ENCODE assay signal across 10 mouse cellular contexts in the genomic region with DNA sequence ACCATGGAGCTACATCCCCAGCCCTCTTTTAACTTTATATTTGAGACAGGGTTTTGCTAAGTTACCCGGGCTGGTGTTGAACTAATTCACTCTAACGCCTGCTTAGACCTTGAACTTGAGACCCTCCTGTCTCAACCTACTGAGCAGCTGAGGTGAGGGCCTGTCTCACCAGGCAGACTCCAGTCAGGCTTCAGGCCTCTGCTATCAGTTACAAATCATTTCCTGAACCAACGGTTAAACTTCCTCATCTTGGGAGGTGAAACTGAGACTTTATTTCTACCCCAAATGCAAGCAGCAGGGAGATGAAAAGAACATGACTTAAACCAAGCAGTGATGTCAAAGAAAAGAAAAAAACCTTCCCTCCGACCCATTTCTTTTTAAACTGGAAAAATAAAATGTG.
DNase-seq lines count a peak whose midpoint lies in the region; ATAC-seq and TF ChIP-seq lines count a peak whose summit lies in the region.
"Had no signal": no experiment of that assay in that cellular context is flagged by ENCODE, and none has a peak within 500 bp of the region (broad histone marks: within the 10 kb centered on the region; RNA-seq: fewer than 3 reads in every experiment).

No protein-coding gene starts in this region.

- H3K36me3 ChIP-seq in forebrain, embryonic 10.5 days (replicated peaks): peaks cover 18% of the 10 kb centered on the region
- H3K36me3 ChIP-seq in forebrain, embryonic 11.5 days (ENCODE audit: control insufficient read depth, insufficient read depth, low read length): no peaks in the 10 kb centered on the region
- H3K36me3 ChIP-seq in kidney, postnatal 0 days (ENCODE audit: insufficient read depth, low read length): no peaks in the 10 kb centered on the region
- no peaks in the 10 kb centered on the region for H3K36me3 ChIP-seq in intestine, embryonic 15.5 days

- H3K9ac ChIP-seq in forebrain, embryonic 11.5 days (ENCODE audit: low read length): no peak overlapping the region
- no peak overlapping the region for H3K9ac ChIP-seq in kidney, postnatal 0 days (ENCODE audit: low read depth, low read length)
- no peak overlapping the region for H3K9ac ChIP-seq in intestine, embryonic 15.5 days

- no peak overlapping the region for H3K4me3 ChIP-seq in forebrain, embryonic 10.5 days
- no peak overlapping the region for H3K4me3 ChIP-seq in forebrain, embryonic 11.5 days (ENCODE audit: low read depth, low read length)
- H3K4me3 ChIP-seq in kidney, postnatal 0 days (replicated peaks; ENCODE audit: low read depth, low read length): no peak overlapping the region
- no peak overlapping the region for H3K4me3 ChIP-seq in intestine, embryonic 15.5 days (replicated peaks)
- H3K4me3 ChIP-seq: erythroblast, embryonic 14.5 days had no signal

- ATAC-seq in forebrain, embryonic 11.5 days (replicated peaks; ENCODE audit: low FRiP score): no peak
- ATAC-seq in kidney, postnatal 0 days (replicated peaks; ENCODE audit: low FRiP score, low read depth): no peak
- ATAC-seq in intestine, embryonic 15.5 days: no peak
- ATAC-seq in neutrophil, adult 5-6 weeks (ENCODE audit: extremely low read depth, insufficient number of reproducible peaks, low FRiP score, poor library complexity, severe bottlenecking): peak; percentile 52; the same call in 1 of the 2 replicates
- ATAC-seq: Patski had no signal

- H3K4me1 ChIP-seq in forebrain, embryonic 10.5 days: peaks cover 54% of the 10 kb centered on the region
- peaks cover 21% of the 10 kb centered on the region for H3K4me1 ChIP-seq in forebrain, embryonic 11.5 days (replicated peaks; ENCODE audit: control insufficient read depth, insufficient read depth, low read length)
- no peaks in the 10 kb centered on the region for H3K4me1 ChIP-seq in kidney, postnatal 0 days (replicated peaks; ENCODE audit: insufficient read depth, low read length)
- peaks cover 14% of the 10 kb centered on the region; the same call in 1 of the 2 replicates for H3K4me1 ChIP-seq in intestine, embryonic 15.5 days (replicated peaks)

- peaks cover 7% of the 10 kb centered on the region; the same call in 1 of the 2 replicates for H3K9me3 ChIP-seq in forebrain, embryonic 10.5 days
- H3K9me3 ChIP-seq in forebrain, embryonic 11.5 days (ENCODE audit: control insufficient read depth, low read length): no peaks in the 10 kb centered on the region; the same call in 1 of the 2 replicates
- no peaks in the 10 kb centered on the region; the same call in 1 of the 2 replicates for H3K9me3 ChIP-seq in kidney, postnatal 0 days (replicated peaks; ENCODE audit: low read length)
- no peaks in the 10 kb centered on the region for H3K9me3 ChIP-seq in intestine, embryonic 15.5 days

- H3K27me3 ChIP-seq in forebrain, embryonic 10.5 days (ENCODE audit: poor library complexity, severe bottlenecking): no peaks in the 10 kb centered on the region
- H3K27me3 ChIP-seq in forebrain, embryonic 11.5 days (ENCODE audit: control insufficient read depth, insufficient read depth, low read length): no peaks in the 10 kb centered on the region
- H3K27me3 ChIP-seq in kidney, postnatal 0 days (ENCODE audit: insufficient read depth, low read length): no peaks in the 10 kb centered on the region
- H3K27me3 ChIP-seq in intestine, embryonic 15.5 days (replicated peaks): no peaks in the 10 kb centered on the region
- H3K27me3 ChIP-seq: Patski had no signal

- 74% methylated on average over 4 of the region's 4 CpGs for WGBS in forebrain, embryonic 10.5 days
- WGBS in forebrain, embryonic 11.5 days: 66% methylated on average over 4 of the region's 4 CpGs
- WGBS in kidney, postnatal 0 days: 53% methylated on average over 4 of the region's 4 CpGs
- 44% methylated on average over 4 of the region's 4 CpGs for WGBS in intestine, embryonic 15.5 days

- TF ChIP-seq CTCF in kidney, postnatal 0 days (IDR thresholded peaks at IDR 0.05; ENCODE audit: low read depth): no peak

- H3K4me2 ChIP-seq in forebrain, embryonic 11.5 days (ENCODE audit: low read depth, low read length, severe bottlenecking): no peak overlapping the region
- H3K4me2 ChIP-seq in kidney, postnatal 0 days (ENCODE audit: low read length): no peak overlapping the region
- H3K4me2 ChIP-seq in intestine, embryonic 15.5 days (replicated peaks): no peak overlapping the region

- peak overlapping the region; percentile 48; the same call in 1 of the 2 replicates for H3K27ac ChIP-seq in forebrain, embryonic 10.5 days
- no peak overlapping the region for H3K27ac ChIP-seq in forebrain, embryonic 11.5 days (ENCODE audit: low read depth, low read length)
- H3K27ac ChIP-seq in kidney, postnatal 0 days: peak overlapping the region; percentile 36; the same call in 1 of the 2 replicates
- H3K27ac ChIP-seq in intestine, embryonic 15.5 days: peak overlapping the region; percentile 54; the same call in 1 of the 2 replicates

- DNase-seq in forebrain, embryonic 10.5 days (ENCODE audit: extremely low spot score, low spot score): no peak
- no peak for DNase-seq in forebrain, embryonic 11.5 days (ENCODE audit: low spot score)
- DNase-seq in kidney, postnatal 0 days (ENCODE audit: low spot score): no peak
- DNase-seq in kidney, postnatal 10 days: no peak
- no peak for DNase-seq in adrenal gland, adult (ENCODE audit: inconsistent age in 2 of 2, low spot score in 1 of 2)
- DNase-seq in cerebellum, adult 8-10 months: no peak
